In the genomic region with DNA sequence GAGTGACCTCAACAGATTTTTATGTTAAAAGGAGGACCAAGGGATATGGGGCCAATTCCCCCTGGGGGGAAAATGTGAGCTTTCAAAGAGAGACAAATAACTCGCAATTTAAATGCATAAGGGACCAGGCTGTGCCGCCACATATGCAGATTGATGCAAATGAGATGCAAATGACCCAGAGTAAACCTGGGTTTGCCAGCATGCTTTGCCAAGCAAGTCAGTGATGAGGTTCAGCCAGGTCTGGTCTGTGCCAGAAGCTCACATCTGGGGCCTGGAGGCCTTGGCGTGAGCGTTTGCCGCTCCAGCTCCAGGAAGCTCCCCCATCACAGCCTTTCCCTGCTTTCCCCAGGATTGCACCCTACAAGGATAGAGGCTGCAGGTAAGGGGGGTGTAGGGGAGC, we compare ENCODE assay signal across 12 mouse cellular contexts.
A peak's percentile ranks its signal among the peaks of the same experiment; 100 is the strongest.
DNase-seq lines count a peak whose midpoint lies in the region; ATAC-seq and TF ChIP-seq lines count a peak whose summit lies in the region.
"Had no signal": no experiment of that assay in that cellular context is flagged by ENCODE, and none has a peak within 500 bp of the region (broad histone marks: within the 10 kb centered on the region; RNA-seq: fewer than 3 reads in every experiment).

No protein-coding gene starts in this region.

- peaks cover 16% of the 10 kb centered on the region; the same call in 1 of the 2 replicates for H3K4me1 ChIP-seq in kidney, embryonic 14.5 days (ENCODE audit: control insufficient read depth, insufficient read depth, low read length)
- H3K4me1 ChIP-seq in forebrain, embryonic 16.5 days (replicated peaks; ENCODE audit: control insufficient read depth, insufficient read depth, low read length), result peaks cover 24% of the 10 kb centered on the region
- no peaks in the 10 kb centered on the region for H3K4me1 ChIP-seq in lung, adult 2 months (ENCODE audit: control insufficient read depth, insufficient read depth, low read length)

- H3K9ac ChIP-seq in kidney, embryonic 14.5 days (ENCODE audit: low read depth, low read length), result no peak overlapping the region
- no peak overlapping the region for H3K9ac ChIP-seq in forebrain, embryonic 16.5 days (replicated peaks; ENCODE audit: low read depth, low read length)
- H3K9ac ChIP-seq: embryonic facial prominence, embryonic 12.5 days; limb, embryonic 13.5 days had no signal

- H3K9me3 ChIP-seq in kidney, embryonic 14.5 days (ENCODE audit: control insufficient read depth, low read length), result no peaks in the 10 kb centered on the region
- H3K9me3 ChIP-seq in forebrain, embryonic 16.5 days (ENCODE audit: control insufficient read depth, low read length), result no peaks in the 10 kb centered on the region
- H3K9me3 ChIP-seq: embryonic facial prominence, embryonic 12.5 days; limb, embryonic 13.5 days had no signal

- H3K27ac ChIP-seq in kidney, embryonic 14.5 days (ENCODE audit: low read depth, low read length), result no peak overlapping the region
- peak overlapping the region; percentile 81 for H3K27ac ChIP-seq in forebrain, embryonic 16.5 days (ENCODE audit: low read length)
- H3K27ac ChIP-seq: embryonic facial prominence, embryonic 12.5 days; kidney, postnatal 0 days; limb, embryonic 13.5 days had no signal

- no peak for ATAC-seq in kidney, embryonic 14.5 days (ENCODE audit: low FRiP score, low TSS enrichment)
- ATAC-seq in forebrain, embryonic 16.5 days, result peak; percentile 92
- ATAC-seq in CD4-positive, CD25-positive, alpha-beta regulatory T cell, adult 4 months, result no peak

- DNase-seq in kidney, adult 18-20 months, result peak; percentile 50
- DNase-seq in brain, adult 2 months (ENCODE audit: low read depth, low spot score), result peak; percentile 74
- peak; percentile 76 for DNase-seq in left cerebral cortex, postnatal 4 days
- no peak for DNase-seq in cerebellum, adult 11 months
- DNase-seq in lung, adult 2 months, result no peak
- DNase-seq: lung, postnatal 10 days had no signal

- no peaks in the 10 kb centered on the region for H3K27me3 ChIP-seq in kidney, embryonic 14.5 days (ENCODE audit: control insufficient read depth, insufficient read depth, low read length)
- H3K27me3 ChIP-seq in forebrain, embryonic 16.5 days (replicated peaks; ENCODE audit: control insufficient read depth, insufficient read depth, low read length), result no peaks in the 10 kb centered on the region
- H3K27me3 ChIP-seq: embryonic facial prominence, embryonic 12.5 days; limb, embryonic 13.5 days had no signal

- no peaks in the 10 kb centered on the region for H3K36me3 ChIP-seq in kidney, embryonic 14.5 days (ENCODE audit: control insufficient read depth, insufficient read depth, low read length)
- H3K36me3 ChIP-seq in forebrain, embryonic 16.5 days (ENCODE audit: control insufficient read depth, insufficient read depth), result no peaks in the 10 kb centered on the region
- H3K36me3 ChIP-seq: embryonic facial prominence, embryonic 12.5 days; limb, embryonic 13.5 days had no signal

- TF ChIP-seq POLR2A in lung, adult 2 months (IDR thresholded peaks at IDR 0.05; ENCODE audit: borderline replicate concordance, extremely low read depth, low read depth, low read length), result no peak

- no peak overlapping the region for H3K4me3 ChIP-seq in kidney, embryonic 14.5 days (ENCODE audit: low read length)
- no peak overlapping the region for H3K4me3 ChIP-seq in forebrain, embryonic 16.5 days (replicated peaks; ENCODE audit: low read length)
- H3K4me3 ChIP-seq in lung, adult 2 months (replicated peaks; ENCODE audit: extremely low read depth, low read depth, low read length), result no peak overlapping the region
- H3K4me3 ChIP-seq: embryonic facial prominence, embryonic 12.5 days; limb, embryonic 13.5 days had no signal

- H3K4me2 ChIP-seq in kidney, embryonic 14.5 days (replicated peaks; ENCODE audit: low read depth, low read length), result no peak overlapping the region
- H3K4me2 ChIP-seq in forebrain, embryonic 16.5 days (ENCODE audit: low read length), result no peak overlapping the region
- H3K4me2 ChIP-seq: embryonic facial prominence, embryonic 12.5 days; limb, embryonic 13.5 days had no signal

- TF ChIP-seq CTCF in lung, adult 2 months (IDR thresholded peaks at IDR 0.05; ENCODE audit: insufficient read depth, low read length), result no peak

- whole genome bisulfite sequencing in kidney, embryonic 14.5 days, result 77% methylated on average over 5 of the region's 5 CpGs
- 13% methylated on average over 5 of the region's 5 CpGs for WGBS in forebrain, embryonic 16.5 days
- WGBS in lung, adult 2 months, result 96% methylated on average over 5 of the region's 5 CpGs

- intact Hi-C loops in left cerebral cortex, postnatal 4 days (cut with DNase I), result no loop called here

Comparison
In these comparisons a context has a peak if more than half of its experiments do, and no peak if none do; other contexts are left out.
1. DNase-seq: peak in kidney, adult 18-20 months (single experiment), brain, adult 2 months (single experiment) and left cerebral cortex, postnatal 4 days (single experiment); none in cerebellum, adult 11 months (single experiment) and lung, adult 2 months (single experiment).